Comparison of ENCODE assay signal across 8 mouse cellular contexts in the genomic region with DNA sequence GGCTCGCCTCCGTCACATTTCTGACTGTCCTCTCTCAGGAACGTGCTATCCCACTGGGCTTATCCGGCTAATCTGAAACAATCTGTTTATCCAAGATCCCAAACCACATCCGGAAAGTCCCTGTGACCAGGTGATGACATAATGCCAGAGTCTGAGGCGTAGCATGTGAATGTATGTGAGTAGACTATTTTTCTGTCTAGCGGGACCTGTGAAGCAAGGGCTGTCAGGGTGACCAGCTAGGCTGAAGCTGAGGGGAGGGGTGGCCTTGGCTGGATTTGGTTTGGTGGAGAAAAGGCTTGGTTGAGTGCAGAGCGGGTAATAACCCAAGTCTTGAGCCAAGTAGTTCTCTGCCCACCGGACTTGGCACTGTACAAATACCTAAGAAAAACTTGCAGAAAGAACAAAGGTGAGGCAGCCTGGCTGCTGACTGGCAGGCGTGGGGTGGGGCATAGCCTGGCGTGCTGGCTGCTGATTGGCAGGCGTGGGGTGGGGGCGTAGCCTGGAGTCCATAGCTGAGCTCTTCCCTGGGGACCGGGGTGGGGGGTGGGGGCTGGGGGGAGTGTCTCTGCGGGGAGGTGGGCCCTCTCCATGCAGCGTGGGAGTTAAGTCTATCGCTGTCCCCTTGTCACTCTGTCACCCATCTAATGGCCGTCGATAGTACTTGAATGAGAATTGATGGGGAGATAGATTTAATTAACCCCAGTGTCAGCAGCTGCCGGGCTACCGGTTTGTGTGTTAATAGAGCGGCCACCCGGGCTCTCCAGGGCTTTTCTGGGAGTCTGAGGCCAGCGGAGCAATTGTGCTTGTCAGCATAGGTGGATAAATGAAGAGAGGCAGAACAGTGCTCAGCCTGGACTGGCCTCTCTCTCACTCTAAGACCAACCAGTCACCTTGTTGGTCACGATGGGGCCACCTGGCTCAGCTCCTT. TPM values are rescaled to one million over a fixed set of nuclear protein-coding genes. Genes with fewer than 3 reads are reported as not detected.
DNase-seq lines count a peak whose midpoint lies in the region; ATAC-seq and TF ChIP-seq lines count a peak whose summit lies in the region.

No protein-coding gene starts in this region.

- ATAC-seq in forebrain, embryonic 12.5 days (ENCODE audit: low FRiP score): peak; percentile 90
- no peak for ATAC-seq in limb, embryonic 14.5 days (ENCODE audit: low FRiP score, low read depth)

- H3K27me3 ChIP-seq in forebrain, embryonic 12.5 days: peaks cover 7% of the 10 kb centered on the region; the same call in 1 of the 2 replicates
- H3K27me3 ChIP-seq in limb, embryonic 14.5 days (ENCODE audit: control insufficient read depth, insufficient read depth, low read length): no peaks in the 10 kb centered on the region

- TF ChIP-seq POLR2A in limb, embryonic 14.5 days (IDR thresholded peaks at IDR 0.05; ENCODE audit: borderline replicate concordance, extremely low read depth, insufficient read depth, insufficient read length): no peak

- 22% methylated on average over 25 of the region's 25 CpGs for WGBS in forebrain, embryonic 12.5 days
- 33% methylated on average over 23 of the region's 25 CpGs for WGBS in limb, embryonic 14.5 days

- DNase-seq in kidney, postnatal 25 days: peak; percentile 21 to 64
- DNase-seq in kidney, postnatal 14 days: no peak
- no peak for DNase-seq in limb, embryonic 14.5 days (ENCODE audit: low spot score)
- peak; percentile 8 for DNase-seq in retina, adult 2 months (ENCODE audit: low read depth, low spot score)
- DNase-seq in adrenal gland, postnatal 25 days: no peak
- no peak for DNase-seq in gastrocnemius, adult 2 months
- DNase-seq in right cerebral cortex, postnatal 36 days (ENCODE audit: low spot score in 2 of 2): no peak

- peak overlapping the region; percentile 29 for H3K9ac ChIP-seq in forebrain, embryonic 12.5 days
- H3K9ac ChIP-seq in limb, embryonic 14.5 days (ENCODE audit: low read depth, low read length, severe bottlenecking): no peak overlapping the region

- no peak for TF ChIP-seq CTCF in gastrocnemius, adult 2 months (IDR thresholded peaks at IDR 0.05)

- peaks cover 21% of the 10 kb centered on the region for H3K4me1 ChIP-seq in forebrain, embryonic 12.5 days
- H3K4me1 ChIP-seq in limb, embryonic 14.5 days (ENCODE audit: control insufficient read depth, insufficient read depth, low read length): peaks cover 5% of the 10 kb centered on the region; the same call in 1 of the 2 replicates

- H3K4me2 ChIP-seq in forebrain, embryonic 12.5 days: peak overlapping the region; percentile 54
- peak overlapping the region; percentile 36 for H3K4me2 ChIP-seq in limb, embryonic 14.5 days (replicated peaks; ENCODE audit: low read depth, low read length, severe bottlenecking)

- peak overlapping the region; percentile 31 for H3K4me3 ChIP-seq in forebrain, embryonic 12.5 days (replicated peaks)
- no peak overlapping the region for H3K4me3 ChIP-seq in limb, embryonic 14.5 days (replicated peaks; ENCODE audit: low read length)
- no peak overlapping the region for H3K4me3 ChIP-seq in gastrocnemius, adult 2 months

- no peaks in the 10 kb centered on the region for H3K9me3 ChIP-seq in forebrain, embryonic 12.5 days
- no peaks in the 10 kb centered on the region for H3K9me3 ChIP-seq in limb, embryonic 14.5 days (ENCODE audit: control insufficient read depth, low read length)

- intact Hi-C loops in gastrocnemius, adult 2 months (cut with DNase I): no loop called here

- peak overlapping the region; percentile 79 for H3K27ac ChIP-seq in forebrain, embryonic 12.5 days
- no peak overlapping the region for H3K27ac ChIP-seq in limb, embryonic 14.5 days (replicated peaks; ENCODE audit: low read depth, low read length)
- H3K27ac ChIP-seq in gastrocnemius, adult 2 months: no peak overlapping the region

- no peaks in the 10 kb centered on the region for H3K36me3 ChIP-seq in forebrain, embryonic 12.5 days (replicated peaks)
- H3K36me3 ChIP-seq in limb, embryonic 14.5 days (ENCODE audit: control insufficient read depth, insufficient read depth, low read length): no peaks in the 10 kb centered on the region

RNA-seq across cellular contexts. Expression of gene Unc5b, which starts 54.2 kb away (rescaled TPM):
- polyA plus RNA-seq in forebrain, embryonic 12.5 days (2016; fragmentation: Nextera tagmentation; extraction: Ambion mirVana): 3.6 and 4.7 TPM in 2 replicates
- polyA plus RNA-seq in limb, embryonic 14.5 days (2012; rRNA removed): 21.8 and 29.6 TPM in 2 replicates
- polyA plus RNA-seq in limb, embryonic 14.5 days (2014; fragmentation: Nextera tagmentation; extraction: Ambion mirVana): 6.2 and 7.0 TPM in 2 replicates
- total RNA-seq in adrenal gland, postnatal 25 days (2021): 5.5 and 8.0 TPM in 2 replicates
- total RNA-seq in gastrocnemius, adult 2 months (2021): 1 to 10 TPM; 1.4 to 2.9 TPM

Comparison
In these comparisons a context has a peak if more than half of its experiments do, and no peak if none do; other contexts are left out.
1. DNase-seq: peak in kidney, postnatal 25 days (2 of 2) and retina, adult 2 months (single experiment); none in kidney, postnatal 14 days (single experiment), limb, embryonic 14.5 days (single experiment), adrenal gland, postnatal 25 days (single experiment), gastrocnemius, adult 2 months (single experiment) and right cerebral cortex, postnatal 36 days (0 of 2).